Mouse (Mus musculus) kidney, adult 2 months (tissue): Measurements from ENCODE around the gene Ptprm. TPM values are rescaled to one million over a fixed set of nuclear protein-coding genes. Genes with fewer than 3 reads are reported as not detected.

ENCODE experiments used
- DNase-seq: peaks from one replicate; pipeline ENCODE4 v3.0.0; 2021
- H3K27ac ChIP-seq: fragments of 200-500 bp; 2 replicates; pipeline ENCODE4 v1.5.1; 2012; ENCODE audit warnings: low read depth, low read length, control low read depth, inconsistent platforms; ENCODE audit not compliant: insufficient read depth
- H3K27me3 ChIP-seq: fragments of 200-500 bp; replicated peaks from 2 replicates; pipeline ENCODE4 v1.6.1; 2012; ENCODE audit warnings: mild to moderate bottlenecking, moderate library complexity, low read length, inconsistent platforms; ENCODE audit not compliant: control insufficient read depth, insufficient read depth
- H3K36me3 ChIP-seq: fragments of 200-500 bp; 2 replicates; pipeline ENCODE4 v1.6.1; 2012; ENCODE audit warnings: mild to moderate bottlenecking, moderate library complexity, low read length, inconsistent platforms; ENCODE audit not compliant: control insufficient read depth, insufficient read depth
- H3K4me1 ChIP-seq: fragments of 200-500 bp; 2 replicates; pipeline ENCODE4 v1.6.1; 2011; ENCODE audit warnings: low read length; ENCODE audit not compliant: control insufficient read depth, insufficient read depth
- H3K4me3 ChIP-seq: fragments of 200-500 bp; 2 replicates; pipeline ENCODE4 v1.5.1; 2011; ENCODE audit warnings: mild to moderate bottlenecking, low read depth, low read length, control low read depth; ENCODE audit not compliant: insufficient read depth
- CTCF ChIP-seq: fragments of 200-500 bp; conservative IDR thresholded peaks from 2 replicates; pipeline ENCODE4 v1.5.1; 2011; ENCODE audit warnings: low read depth, mild to moderate bottlenecking, control low read depth, low read length, moderate library complexity, mixed read lengths; ENCODE audit not compliant: insufficient read depth, insufficient read length
- POLR2A ChIP-seq: fragments of 200-500 bp; IDR thresholded peaks from one replicate; pipeline ENCODE4 v1.6.1; 2011; ENCODE audit warnings: low read depth, low read length, control low read depth
- WGBS: fragments of 180-500 bp; shearing (Covaris S2); methylation state at CpG from one replicate; pipeline ENCODE4 v1.1.7; 2018; 5-methylcytosine and 5-hydroxymethylcytosine counted together
- polyA plus RNA-seq: library from polyadenylated mRNA; depleted of rRNA; stranded (reverse); fragments of >200 nt; gene quantifications from 2 replicates; pipeline ENCODE4 v1.2.3, GENCODE M21; 2012

Ptprm gene
- polyA plus RNA-seq, 1 experiment, result 9.6 TPM

GRCm38 (mm10) chr17:67355251-67355650 is 994 bp upstream of the Ptprm start:
- no peak overlapping the region for H3K4me3 ChIP-seq
- TF ChIP-seq CTCF, result no peak

GRCm38 (mm10) chr17:67353796-67354450 is 334 bp downstream of the Ptprm start:
- H3K36me3 ChIP-seq, result no peaks in the 10 kb centered on the region
- TF ChIP-seq CTCF (no peak), POLR2A (no peak)
- peak; percentile 60 for DNase-seq
- H3K4me3 ChIP-seq, result peak overlapping the region; percentile 86
- WGBS, result under 1% methylated on average over 63 of the region's 68 CpGs
- no peaks in the 10 kb centered on the region for H3K27me3 ChIP-seq
- H3K4me1 ChIP-seq, result no peaks in the 10 kb centered on the region
- H3K27ac ChIP-seq, result peak overlapping the region; percentile 80

More at GRCm38 (mm10) chr17:67355251-67355650, 994 bp upstream of the Ptprm start:
- Histone ChIP-seq H3K27ac (no peak overlapping the region), H3K27me3 (no peaks in the 10 kb centered on the region), H3K4me1 (no peaks in the 10 kb centered on the region), H3K36me3 (no peaks in the 10 kb centered on the region)
- 59% methylated on average over 5 of the region's 5 CpGs for WGBS
- no peak for DNase-seq

GRCm38 (mm10) chr17:67352956-67353795 is 1.1 kb downstream of the Ptprm start:
- Histone ChIP-seq H3K27ac (peak overlapping the region; percentile 80), H3K36me3 (no peaks in the 10 kb centered on the region), H3K27me3 (no peaks in the 10 kb centered on the region), H3K4me1 (no peaks in the 10 kb centered on the region), H3K4me3 (peak overlapping the region; percentile 86)
- peak; percentile 50 for DNase-seq
- TF ChIP-seq POLR2A, result no peak
- no peak for TF ChIP-seq CTCF
- WGBS, result 5% methylated on average over 50 of the region's 50 CpGs

- Histone ChIP-seq H3K27me3 (no peaks in the 10 kb centered on the region), H3K36me3 (no peaks in the 10 kb centered on the region), H3K4me3 (no peak overlapping the region), H3K27ac (no peak overlapping the region), H3K4me1 (peaks cover 4% of the 10 kb centered on the region; the same call in 1 of the 2 replicates)
- peak; percentile 35 for DNase-seq
- TF ChIP-seq CTCF, result no peak
- TF ChIP-seq POLR2A, result no peak
- WGBS, result 40% methylated on average over 5 of the region's 5 CpGs
Observed at GRCm38 (mm10) chr17:67351423-67351822, 2.8 kb downstream of the Ptprm start.

GRCm38 (mm10) chr17:67350536-67350935 is 3.7 kb downstream of the Ptprm start:
- Histone ChIP-seq H3K4me3 (no peak overlapping the region), H3K4me1 (peaks cover 4% of the 10 kb centered on the region; the same call in 1 of the 2 replicates), H3K27ac (no peak overlapping the region), H3K36me3 (no peaks in the 10 kb centered on the region), H3K27me3 (no peaks in the 10 kb centered on the region)
- 63% methylated on average over 7 of the region's 7 CpGs for WGBS
- no peak for DNase-seq
- TF ChIP-seq CTCF, result no peak
- no peak for TF ChIP-seq POLR2A

- 96% methylated on average over 8 of the region's 8 CpGs for WGBS
- DNase-seq, result no peak
- Histone ChIP-seq H3K4me3 (no peak overlapping the region), H3K36me3 (no peaks in the 10 kb centered on the region), H3K27me3 (no peaks in the 10 kb centered on the region), H3K27ac (no peak overlapping the region), H3K4me1 (peaks cover 4% of the 10 kb centered on the region; the same call in 1 of the 2 replicates)
- TF ChIP-seq CTCF (no peak), POLR2A (no peak)
Observed at GRCm38 (mm10) chr17:67349594-67349993, 4.7 kb downstream of the Ptprm start.

- TF ChIP-seq POLR2A, result no peak
- no peak for TF ChIP-seq CTCF
- peak; percentile 48 for DNase-seq
- H3K27me3 ChIP-seq, result no peaks in the 10 kb centered on the region
- no peaks in the 10 kb centered on the region for H3K36me3 ChIP-seq
- H3K4me3 ChIP-seq, result no peak overlapping the region
- H3K4me1 ChIP-seq, result peaks cover 4% of the 10 kb centered on the region; the same call in 1 of the 2 replicates
- WGBS, result 50% methylated on average over 10 of the region's 10 CpGs
- peak overlapping the region; percentile 71 for H3K27ac ChIP-seq
Observed at GRCm38 (mm10) chr17:67346921-67347320, 7.3 kb downstream of the Ptprm start.
